Mouse (Mus musculus) c-Kit-positive CD71-negative TER-119-negative erythroid progenitor cells, embryonic 14.5 days (primary cell): ENCODE measurements around the gene Rbmxl1.
"Not testable (repeated sequence)": the region's sequence is repeated elsewhere in the genome, so short reads cannot be mapped to it uniquely, and the experiment has no call there.

ENCODE experiments used
- DNase-seq: peaks from one replicate; pipeline ENCODE4 v3.0.0-alpha.2; 2013; ENCODE audit warnings: low read depth

The Rbmxl1 gene

DNA sequence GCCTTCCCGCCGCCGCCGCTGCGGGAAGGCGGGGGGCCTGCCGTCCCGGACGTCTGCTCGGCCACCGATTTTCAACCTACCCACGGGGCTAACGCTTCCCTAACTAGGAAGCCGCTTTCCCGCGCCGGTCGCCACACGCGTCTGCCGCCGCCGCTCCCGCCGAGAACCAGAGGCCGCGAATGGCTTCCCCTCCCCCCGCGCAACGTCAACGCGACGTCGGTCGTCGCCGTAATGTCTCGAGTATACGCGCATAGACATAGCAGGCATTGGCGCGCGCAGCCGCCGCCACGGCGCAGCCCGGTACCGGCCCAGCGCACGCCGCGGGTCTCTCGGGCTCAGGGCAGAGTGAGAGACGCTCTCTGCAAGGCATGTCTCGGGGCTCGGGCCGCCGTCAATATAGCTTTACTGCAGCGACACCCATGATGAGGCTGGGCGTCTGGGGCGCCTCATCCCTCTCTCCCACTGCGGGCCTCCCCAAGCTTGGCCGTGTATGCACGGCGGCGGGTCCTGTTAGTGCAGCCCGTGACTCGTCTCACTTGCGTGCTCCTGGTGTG, at the start of gene Rbmxl1:
TSS of gene Rbmxl1 (minus strand) at position 180 of the 554 bp plus-strand sequence.
- peak; percentile 76 for DNase-seq

DNA sequence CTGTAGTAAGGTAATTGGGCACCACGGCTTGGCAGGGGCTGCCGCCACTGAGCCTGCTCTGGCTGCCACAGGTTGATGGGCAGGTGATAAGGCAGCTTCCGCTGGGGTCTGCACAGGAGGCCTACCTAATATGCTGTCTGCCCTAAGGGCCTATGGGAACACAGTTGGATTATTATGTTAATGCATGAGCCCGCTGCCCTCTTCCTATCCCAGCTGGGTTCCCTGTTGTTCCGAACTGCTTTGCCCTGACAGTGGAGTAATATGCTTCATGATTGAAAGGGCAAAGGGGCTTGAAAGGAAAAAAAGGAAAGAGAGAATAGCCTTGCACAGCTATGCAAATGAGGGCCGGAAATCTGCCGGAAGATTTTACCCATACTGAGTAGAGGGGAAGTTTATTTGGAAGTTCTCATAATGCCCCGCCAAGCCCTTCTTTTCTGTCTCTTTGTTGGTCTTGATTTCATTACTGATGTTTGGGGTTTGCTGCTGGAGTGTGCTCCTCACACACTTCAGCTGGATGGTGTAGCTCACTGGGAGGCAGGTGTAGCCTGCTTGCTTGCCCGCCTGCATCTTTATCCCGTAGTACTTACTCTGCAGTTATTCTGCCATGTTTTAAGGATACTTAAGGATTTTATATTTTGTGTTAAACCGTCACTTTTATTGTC, 48.2 kb upstream of the Rbmxl1 start:
- DNase-seq: no peak

DNA sequence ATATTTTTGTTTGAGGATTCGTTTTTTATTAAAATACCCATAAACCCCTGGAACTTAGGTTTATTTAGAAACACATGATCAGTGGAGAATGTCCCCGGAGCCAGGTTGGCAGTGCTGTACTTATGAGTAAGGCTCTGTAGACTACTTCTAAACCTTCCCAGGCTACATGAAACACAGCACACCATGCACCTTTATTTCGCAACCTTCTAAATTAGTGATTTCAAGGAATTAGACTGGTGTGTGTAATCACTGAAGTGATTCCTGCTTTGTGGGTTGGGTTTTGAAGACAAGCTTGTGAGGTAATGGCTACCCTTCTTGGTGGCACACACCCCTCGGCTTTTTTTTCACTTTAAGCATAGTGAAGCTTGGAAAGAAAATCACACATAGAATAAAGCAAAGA, 47.1 kb upstream of the Rbmxl1 start:
- DNase-seq: no peak

DNA sequence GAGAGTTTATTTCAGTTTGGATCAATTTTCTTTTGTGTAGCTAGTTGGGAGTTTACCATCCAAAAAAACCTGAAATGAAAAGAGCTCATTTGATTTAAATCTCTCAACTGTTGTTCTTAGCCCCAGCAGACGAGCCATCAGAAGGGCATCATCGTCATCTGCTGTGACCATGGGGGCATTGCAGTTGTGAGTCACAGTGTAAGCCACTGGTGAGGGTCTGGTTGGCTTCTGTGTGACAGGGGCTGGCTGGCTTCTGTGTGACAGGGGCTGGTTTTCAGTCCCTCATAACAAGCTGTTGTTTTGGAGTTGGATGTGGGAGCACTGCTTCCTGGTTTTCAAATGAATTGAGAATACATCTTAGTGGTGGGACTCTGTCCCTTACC, 42.0 kb upstream of the Rbmxl1 start:
- DNase-seq: no peak

DNA sequence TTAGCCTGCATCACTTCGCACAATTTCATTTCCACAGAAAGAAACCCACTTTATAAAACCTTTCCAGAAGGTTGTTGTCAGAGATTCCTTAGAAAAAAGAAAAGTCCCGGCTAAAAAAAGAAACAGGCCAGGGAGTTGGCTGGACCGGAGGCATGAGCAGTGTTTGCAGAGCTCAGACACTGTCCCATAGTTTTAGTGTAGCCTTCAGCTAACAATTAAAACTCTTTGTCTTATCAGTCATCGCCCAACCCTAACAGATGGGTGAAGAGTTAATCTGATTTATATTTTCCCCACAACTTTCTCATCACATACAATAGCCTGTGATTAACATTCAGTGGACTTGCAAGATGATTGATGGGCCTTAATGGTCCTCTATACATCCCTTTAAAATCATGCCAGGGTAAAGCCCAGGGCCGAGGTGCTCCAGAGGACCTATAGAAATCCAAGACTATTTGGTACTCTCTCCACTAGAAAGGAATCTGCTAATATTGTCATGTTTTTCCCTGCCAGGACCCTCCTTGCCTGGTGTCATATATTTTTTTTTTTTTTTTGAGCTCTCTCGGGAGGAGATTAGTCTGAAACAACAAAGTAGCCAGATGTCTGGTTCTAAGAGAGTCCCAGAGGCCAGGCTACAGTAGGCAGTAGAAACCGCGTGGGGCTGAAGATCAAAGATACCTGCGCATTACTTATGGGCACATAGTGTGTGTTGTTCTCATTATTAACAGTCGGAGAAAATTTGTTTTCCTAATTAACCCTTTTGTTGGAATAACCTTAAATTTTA, 41.5 kb upstream of the Rbmxl1 start:
- no peak for DNase-seq

DNA sequence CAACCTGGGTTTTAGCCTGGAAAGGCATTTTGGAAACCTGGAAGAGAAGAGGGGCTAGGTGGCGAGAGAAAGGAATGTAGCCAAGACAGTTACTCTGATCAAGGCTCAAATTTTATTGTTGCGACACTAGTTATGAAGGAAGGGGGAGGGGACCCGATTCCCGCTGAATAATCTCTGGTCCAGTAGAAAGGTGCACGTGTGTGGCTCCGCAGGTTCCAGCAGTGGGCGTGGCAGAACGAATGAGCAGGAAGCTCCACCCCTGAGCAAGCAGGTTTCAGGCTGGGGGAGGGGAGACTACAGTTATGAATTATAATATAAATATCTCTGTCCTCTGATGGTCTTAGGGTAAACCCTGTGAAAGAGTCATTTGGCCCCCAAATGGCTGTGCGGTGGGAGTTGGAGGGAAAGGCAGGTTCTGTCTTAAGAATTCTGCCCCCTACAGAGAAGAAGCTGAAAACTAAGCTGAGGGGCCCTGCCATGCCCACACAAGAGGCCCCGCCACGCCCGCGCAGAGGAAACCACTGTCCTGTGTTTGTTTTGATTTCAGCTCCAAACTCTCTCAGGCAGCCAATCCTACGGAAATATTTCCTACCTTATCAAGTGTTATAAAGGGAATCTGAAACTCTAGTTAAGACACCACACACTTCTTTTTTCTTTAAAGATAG, 36.6 kb upstream of the Rbmxl1 start:
- DNase-seq: not testable (repeated sequence)

DNA sequence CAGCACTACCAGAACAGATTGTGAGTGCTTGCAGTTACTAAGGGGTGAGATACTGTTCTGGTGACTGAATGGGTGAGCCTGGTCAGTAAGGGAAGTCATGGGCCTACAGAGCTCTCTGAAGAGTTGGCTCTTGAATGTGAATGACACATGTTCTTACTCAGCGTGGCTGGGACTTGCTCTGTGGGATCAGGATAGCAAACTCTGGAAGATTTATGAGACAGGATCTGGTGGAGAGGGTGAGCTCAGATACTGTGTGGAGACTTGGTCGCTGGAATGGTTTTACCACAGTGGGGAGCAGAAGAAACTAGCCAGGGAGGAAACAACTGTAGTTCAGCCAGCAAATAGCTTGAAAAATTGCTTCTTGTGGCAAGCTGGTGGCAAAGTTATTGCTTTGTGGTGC, 35.8 kb upstream of the Rbmxl1 start:
- DNase-seq: no peak

DNA sequence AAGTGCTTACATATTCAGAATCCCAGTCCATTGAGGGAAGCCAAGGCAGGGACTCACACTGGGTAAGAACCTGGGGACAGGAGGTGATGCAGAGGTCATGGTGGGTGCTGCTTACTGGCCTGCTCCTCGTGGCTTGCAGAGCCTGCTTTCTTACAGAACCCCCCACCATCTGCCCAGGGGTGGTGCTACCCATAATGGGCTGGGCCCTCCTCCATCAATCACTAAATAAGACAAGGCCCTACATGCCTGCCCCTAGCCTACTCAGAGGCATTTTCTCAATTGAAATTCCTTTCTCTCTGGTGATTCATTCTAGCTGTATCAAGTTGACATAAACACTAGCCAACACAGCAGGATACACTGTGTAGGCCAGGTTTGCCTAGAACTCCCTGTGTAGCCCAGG, 34.9 kb upstream of the Rbmxl1 start:
- no peak for DNase-seq

DNA sequence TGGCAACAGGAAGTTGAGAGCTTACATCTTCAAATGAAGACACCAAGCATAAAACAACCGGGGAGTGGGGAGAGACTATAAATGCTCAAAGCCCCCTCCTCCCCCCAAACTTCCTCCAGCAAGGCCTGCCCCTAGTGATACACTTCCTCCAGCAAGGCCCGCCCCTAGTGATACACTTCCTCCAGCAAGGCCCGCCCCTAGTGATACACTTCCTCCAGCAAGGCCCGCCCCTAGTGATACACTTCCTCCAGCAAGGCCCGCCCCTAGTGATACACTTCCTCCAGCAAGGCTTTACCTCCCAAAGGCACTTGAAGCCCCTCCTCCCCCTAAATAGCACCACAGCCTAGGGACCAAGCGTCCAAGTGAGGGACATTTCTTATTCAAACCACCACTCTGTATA, 34.0 kb upstream of the Rbmxl1 start:
- DNase-seq: not testable (repeated sequence)

DNA sequence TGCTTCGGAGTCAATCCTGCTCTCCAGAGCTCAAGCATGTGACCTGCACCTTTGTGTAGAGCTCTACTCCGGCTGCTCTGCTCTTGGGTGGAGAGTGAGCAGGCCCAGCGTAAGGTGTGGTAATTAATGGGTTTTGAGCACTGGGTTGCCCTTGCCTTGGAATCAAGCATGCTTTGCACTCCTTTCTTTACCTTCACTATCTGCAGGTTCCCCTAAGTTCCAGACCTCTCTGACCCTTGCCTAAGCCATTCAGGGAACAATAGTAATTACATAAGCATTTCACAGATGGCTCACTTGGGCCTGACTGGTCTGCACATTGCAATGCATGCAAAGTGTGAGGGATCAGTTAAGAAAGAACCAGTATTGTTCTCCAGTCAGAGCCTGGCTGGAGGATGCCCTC, 29.1 kb upstream of the Rbmxl1 start:
- DNase-seq: no peak

DNA sequence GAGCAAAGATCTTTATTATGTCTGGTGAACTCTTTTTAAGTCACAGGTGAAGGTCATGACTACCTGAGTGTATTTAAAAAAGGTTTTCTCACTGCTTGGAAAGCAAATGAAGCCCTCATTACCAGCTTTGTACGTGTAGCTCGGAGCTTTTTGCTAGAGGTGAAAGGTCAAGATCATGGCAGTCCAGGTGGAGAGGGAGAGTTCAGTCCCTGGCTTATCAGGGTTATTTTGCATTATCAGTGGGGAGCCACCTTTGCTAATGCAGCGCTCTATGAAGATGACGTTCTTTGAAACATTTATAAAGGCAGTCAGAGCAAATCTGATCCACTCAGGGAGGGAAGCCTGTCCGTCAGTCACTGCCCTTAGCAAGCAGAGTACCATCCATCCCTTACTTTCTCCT, 28.0 kb upstream of the Rbmxl1 start:
- no peak for DNase-seq

DNA sequence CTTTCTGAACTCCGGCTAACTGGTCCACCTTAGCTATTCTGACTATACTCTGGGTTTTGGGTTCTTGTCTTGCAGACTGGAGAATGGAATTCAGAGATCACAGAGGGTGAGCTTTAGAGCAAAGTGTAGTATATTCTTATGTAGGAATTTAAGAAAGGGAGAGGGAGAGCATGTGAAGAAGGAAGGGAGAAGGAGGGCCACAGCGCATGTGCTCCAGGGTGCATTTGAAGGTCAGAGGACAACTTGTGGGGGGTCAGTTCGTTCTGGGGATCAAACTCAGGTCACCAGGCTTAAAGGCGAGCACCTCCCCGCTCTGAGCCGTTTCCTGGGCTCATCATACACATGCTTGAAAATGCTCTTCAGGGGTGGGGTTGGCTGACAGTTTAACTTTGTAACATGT, 25.3 kb upstream of the Rbmxl1 start:
- DNase-seq: no peak

DNA sequence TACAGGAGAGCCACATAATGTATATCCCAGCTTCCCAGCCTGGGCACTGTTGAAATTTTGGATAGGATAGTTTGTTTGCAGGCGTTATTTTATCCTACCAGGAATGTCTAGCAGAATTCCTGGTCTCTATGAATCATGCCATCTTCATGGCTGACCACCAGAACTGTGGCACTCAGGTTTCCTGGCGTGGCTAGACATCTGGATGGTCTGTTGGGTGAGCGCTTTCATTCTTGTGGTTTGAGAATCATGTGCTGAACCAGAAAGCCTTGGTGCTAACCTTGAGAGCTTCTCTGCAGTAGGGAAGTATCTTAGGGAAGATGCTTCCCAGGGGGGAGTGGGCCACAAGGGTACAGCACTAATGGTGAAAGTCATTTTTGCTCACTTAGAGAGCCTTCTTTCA, 6.4 kb upstream of the Rbmxl1 start:
- no peak for DNase-seq

DNA sequence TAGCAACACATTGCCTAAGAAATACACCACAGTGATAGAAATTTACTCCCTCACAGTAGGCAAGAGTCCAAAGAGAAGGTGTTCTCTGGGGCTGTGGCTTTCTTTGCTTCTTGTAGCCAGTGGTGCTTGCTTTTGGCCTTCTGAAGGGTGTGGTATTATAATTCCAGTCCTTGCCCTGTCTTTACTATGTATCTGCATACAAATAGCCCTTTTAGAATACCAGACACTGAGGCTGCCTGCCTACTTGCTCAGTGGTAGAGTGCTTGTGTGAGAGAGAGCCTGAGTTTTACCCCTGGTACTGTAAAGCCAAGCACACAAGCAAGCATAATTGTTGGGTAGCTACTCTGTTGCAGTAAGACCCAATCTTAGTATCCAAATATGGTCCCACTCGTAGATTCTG, 6.0 kb upstream of the Rbmxl1 start:
- DNase-seq: no peak

DNA sequence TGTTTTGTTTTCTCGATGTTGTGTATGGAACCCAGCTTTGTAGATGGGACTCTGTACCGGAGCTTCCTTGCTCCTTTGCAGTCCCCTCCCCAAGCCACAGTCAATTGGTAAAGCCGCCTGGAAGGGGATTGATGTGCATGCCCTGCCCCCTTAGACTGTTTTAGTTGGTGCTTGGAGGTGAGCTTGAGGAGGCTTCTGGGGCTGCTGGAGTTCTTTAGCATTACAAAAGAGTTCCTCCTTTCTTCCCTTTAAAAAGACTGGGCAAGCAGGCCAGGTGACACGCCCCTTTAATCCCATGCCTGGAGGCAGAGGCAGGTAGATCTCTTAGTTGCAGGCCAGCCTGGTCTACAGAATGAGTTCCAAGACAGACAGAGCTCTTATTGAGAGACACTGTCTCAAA, 4.4 kb upstream of the Rbmxl1 start:
- DNase-seq: no peak

DNA sequence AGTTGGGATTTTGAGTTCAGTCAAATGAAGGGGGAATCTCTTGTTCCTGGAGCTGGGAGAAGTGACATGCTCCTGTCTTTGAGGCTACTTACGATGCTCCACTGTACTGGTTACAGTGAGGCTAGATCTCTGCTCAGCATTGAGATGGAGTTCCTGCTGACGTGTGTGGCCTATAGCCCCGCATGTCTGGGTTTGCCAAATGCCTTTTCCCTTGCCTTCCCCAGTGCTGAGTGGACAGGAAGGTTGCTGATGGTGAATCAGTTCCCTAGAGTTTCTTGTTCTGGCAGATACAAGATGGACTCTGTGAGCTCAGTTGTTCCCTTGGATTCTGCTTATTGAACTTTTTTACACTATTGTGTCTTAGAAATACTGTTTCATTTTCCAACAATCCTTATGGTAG, 2.2 kb upstream of the Rbmxl1 start:
- no peak for DNase-seq

DNA sequence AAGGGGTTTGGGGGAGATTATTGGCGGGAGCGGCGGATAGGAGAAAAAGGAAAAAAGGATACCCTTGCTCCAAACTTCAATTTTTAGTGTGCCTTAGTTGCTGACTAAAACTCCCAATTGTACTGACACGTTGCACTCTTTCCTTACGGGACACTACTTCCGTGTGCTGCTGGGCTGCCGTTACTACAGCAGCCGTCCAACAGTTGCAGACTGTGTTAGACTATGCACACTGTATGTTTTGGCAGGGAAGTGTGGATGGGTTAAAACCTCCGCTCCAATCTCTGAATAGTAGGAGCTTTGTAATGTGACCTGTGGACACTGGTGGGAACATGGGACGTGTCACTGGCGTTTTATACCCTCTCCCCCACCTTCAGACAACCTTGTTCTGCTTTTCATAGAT, 1.4 kb upstream of the Rbmxl1 start:
- DNase-seq: no peak

DNA sequence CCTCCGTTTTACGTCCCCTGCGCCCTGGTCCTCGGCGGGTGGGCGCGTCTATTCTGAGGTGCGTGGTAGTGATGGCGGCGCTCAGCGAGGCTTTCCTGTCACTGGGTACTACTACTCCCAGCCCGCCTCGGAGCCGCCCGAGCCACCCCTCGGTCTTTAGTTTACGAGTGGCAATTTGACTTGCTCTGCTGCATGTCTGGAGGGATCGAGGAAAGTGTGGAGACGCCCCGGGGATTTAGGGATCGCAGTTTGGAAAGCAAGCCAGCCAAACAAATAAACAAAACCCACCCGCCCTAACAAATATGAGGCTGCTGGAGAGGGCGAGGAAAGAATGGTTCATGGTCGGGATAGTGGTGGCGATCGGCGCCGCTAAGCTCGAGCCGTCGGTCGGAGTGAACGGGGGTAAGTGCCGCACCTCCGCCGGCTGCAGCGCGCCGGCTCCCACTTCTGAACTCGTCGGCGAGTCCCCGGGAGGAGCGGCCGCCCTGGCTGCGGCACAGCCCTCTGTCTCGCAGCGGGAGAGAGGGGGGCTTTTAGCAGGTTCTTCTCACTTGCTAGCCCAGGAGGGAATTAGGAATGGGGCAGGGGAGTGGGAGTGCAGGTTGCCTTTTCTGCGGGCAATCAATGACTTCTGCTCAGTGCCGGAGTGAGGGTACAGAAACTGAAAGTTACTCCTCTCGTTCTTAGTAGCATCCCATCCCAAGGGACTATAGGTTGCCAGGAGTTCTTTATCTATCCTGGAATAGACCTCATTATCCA, 754 bp upstream of the Rbmxl1 start, which contains the start of gene Slc10a7:
TSS of gene Slc10a7 (plus strand) at position 74 of the 759 bp plus-strand sequence.
- no peak for DNase-seq

DNA sequence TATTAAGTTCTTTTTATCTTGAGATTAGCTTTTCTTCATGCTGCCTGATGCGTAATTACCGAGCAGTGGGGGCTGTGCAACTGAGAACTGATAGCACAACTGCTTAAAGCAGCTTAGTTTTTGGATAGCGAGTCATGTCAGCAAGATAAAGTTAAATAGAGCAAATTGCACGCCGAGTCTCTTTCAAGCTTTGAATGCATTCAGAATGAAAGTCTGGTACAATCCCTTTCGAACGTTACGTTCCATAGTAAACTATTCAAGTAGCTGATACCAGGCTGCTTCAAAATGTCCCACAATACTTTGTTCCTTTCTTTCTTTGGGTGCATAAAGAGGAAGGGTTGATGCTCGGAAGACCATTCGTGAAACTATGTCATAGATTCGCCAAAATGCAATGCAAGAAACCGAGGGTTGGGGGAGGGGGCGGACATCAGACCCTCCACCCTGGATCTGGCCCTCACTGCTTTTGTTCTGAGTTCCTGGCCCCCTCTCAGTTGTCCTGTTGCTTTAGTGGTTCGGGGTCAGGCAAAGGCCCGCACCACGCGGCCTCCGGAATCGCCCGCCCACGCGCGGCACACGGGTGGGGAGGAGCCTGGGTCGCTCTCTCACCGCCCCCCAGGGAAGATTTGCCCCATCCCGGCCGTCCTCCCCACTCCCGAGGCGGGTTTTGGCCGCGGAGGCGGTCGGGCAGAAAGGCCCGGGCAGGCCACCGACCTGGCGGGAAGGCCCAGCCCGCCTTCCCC, 549 bp downstream of the Rbmxl1 start:
- no peak for DNase-seq

DNA sequence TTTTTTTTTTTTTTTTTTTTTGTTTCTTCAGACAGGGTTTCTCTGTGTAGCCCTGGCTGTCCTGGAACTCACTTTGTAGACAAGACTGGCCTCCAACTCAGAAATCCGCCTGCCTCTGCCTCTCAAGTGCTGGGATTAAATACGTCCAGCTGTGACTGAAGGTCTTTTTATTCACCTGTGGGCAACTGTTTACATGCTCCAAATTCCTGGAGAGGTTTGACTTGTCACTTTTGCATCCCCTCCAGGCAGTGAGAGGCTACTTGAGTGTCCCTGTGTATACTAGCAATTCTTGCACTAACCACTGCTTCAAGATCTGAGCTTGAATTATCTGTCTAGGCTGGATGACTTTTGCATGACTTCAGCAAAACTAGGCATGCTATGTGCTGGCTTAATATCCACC, 6.0 kb downstream of the Rbmxl1 start:
- DNase-seq: no peak

DNA sequence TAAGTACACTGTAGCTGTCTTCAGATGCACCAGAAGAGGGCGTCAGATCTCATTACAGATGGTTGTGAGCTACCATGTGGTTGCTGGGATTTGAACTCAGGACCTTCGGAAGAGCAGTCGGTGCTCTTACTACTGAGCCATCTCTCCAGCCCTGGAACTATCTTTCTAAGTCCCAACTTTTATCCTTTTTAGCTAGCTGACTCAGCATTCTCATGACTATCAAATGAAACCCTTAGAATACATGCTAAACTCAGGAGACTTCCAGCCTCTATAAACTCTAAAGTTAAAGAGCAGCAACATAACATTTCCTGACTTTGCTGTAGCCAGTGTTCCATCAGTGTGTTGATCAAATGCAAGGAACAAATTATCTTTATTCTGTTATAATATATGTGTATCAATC, 12.4 kb downstream of the Rbmxl1 start:
- not testable (repeated sequence) for DNase-seq
